Mouse (Mus musculus) heart, adult 2 months (tissue): ENCODE measurements around the gene Caln1. TPM values are rescaled to one million over a fixed set of nuclear protein-coding genes. Genes with fewer than 3 reads are reported as not detected.

Experiments used
- DNase-seq, 2 experiments: peaks; one replicate each; pipeline ENCODE4 v3.0.0; 2021
- H3K27ac ChIP-seq: fragments of 200-600 bp; 2 replicates; pipeline ENCODE4 v1.8.1; 2022
- H3K27me3 ChIP-seq: fragments of 200-500 bp; 2 replicates; pipeline ENCODE4 v1.6.1; 2012; ENCODE audit warnings: mild to moderate bottlenecking, low read length, inconsistent platforms, mixed read lengths; ENCODE audit not compliant: control insufficient read depth, insufficient read depth
- H3K36me3 ChIP-seq: fragments of 200-500 bp; 2 replicates; pipeline ENCODE4 v1.6.1; 2012; ENCODE audit warnings: low read length, inconsistent platforms; ENCODE audit not compliant: control insufficient read depth, insufficient read depth
- H3K4me1 ChIP-seq: fragments of 200-500 bp; 2 replicates; pipeline ENCODE4 v1.6.1; 2011; ENCODE audit warnings: low read length; ENCODE audit not compliant: control insufficient read depth, insufficient read depth
- H3K4me3 ChIP-seq: fragments of 200-600 bp; 2 replicates; pipeline ENCODE4 v1.8.1; 2022
- H3K79me2 ChIP-seq: fragments of 200-500 bp; replicated peaks from 2 replicates; pipeline ENCODE4 v1.6.1; 2012; ENCODE audit warnings: mild to moderate bottlenecking, inconsistent platforms, low read length, moderate library complexity, mixed read lengths; ENCODE audit not compliant: control insufficient read depth, insufficient read depth
- H3K9ac ChIP-seq: fragments of 200-500 bp; 2 replicates; pipeline ENCODE4 v1.6.1; 2012; ENCODE audit warnings: low read depth, mild to moderate bottlenecking, control low read depth, inconsistent platforms, low read length, mixed read lengths
- CTCF ChIP-seq: fragments of 200-600 bp; IDR thresholded peaks from 2 replicates; pipeline ENCODE4 v1.8.1; 2022; ENCODE audit warnings: antibody characterized with exemption, mild to moderate bottlenecking, moderate library complexity
- EP300 ChIP-seq: fragments of 200-500 bp; IDR thresholded peaks from 2 replicates; pipeline ENCODE4 v1.6.1; 2011; ENCODE audit warnings: low read depth, low read length, control low read depth; ENCODE audit not compliant: insufficient read depth
- POLR2A ChIP-seq: fragments of 200-500 bp; IDR thresholded peaks from 2 replicates; pipeline ENCODE4 v1.6.1; 2011; ENCODE audit warnings: mild to moderate bottlenecking, low read depth, low read length, control low read depth; ENCODE audit not compliant: insufficient read depth
- WGBS: fragments of 180-500 bp; shearing (Covaris S2); methylation state at CpG from one replicate; pipeline ENCODE4 v1.1.7; 2018; 5-methylcytosine and 5-hydroxymethylcytosine counted together
- intact Hi-C: fragments of 180-260 bp; cut with DNase I; formaldehyde crosslinking; loops from one replicate; pipeline ENCODE4 v1.15.1; 2025
- polyA plus RNA-seq: library from polyadenylated mRNA; depleted of rRNA; stranded (reverse); fragments of >200 nt; gene quantifications from 2 replicates; pipeline ENCODE4 v1.2.3, GENCODE M21; 2012
- total RNA-seq, 2 experiments: library from RNA; stranded (reverse); gene quantifications; 2 replicates each; pipeline ENCODE4 v1.2.3; 2021

Caln1 gene
- total and polyA plus RNA-seq, 3 experiments = not detected

GRCm38 (mm10) chr5:130510516-130510915 lies 141.3 kb downstream of the Caln1 start:
- H3K4me3 ChIP-seq = no peak overlapping the region
- 95% methylated on average over 2 of the region's 2 CpGs for WGBS
- H3K79me2 ChIP-seq = no peaks in the 10 kb centered on the region
- intact Hi-C loops = no loop called here
- no peaks in the 10 kb centered on the region for H3K36me3 ChIP-seq
- TF ChIP-seq POLR2A (no peak), EP300 (no peak), CTCF (no peak)
- no peaks in the 10 kb centered on the region for H3K4me1 ChIP-seq
- H3K27ac ChIP-seq = no peak overlapping the region
- H3K27me3 ChIP-seq = no peaks in the 10 kb centered on the region
- no peak for DNase-seq
- no peak overlapping the region for H3K9ac ChIP-seq

- intact Hi-C loops = no loop called here
- DNase-seq = no peak
- no peak for TF ChIP-seq EP300
- Histone ChIP-seq H3K79me2 (no peaks in the 10 kb centered on the region), H3K9ac (no peak overlapping the region), H3K36me3 (no peaks in the 10 kb centered on the region), H3K27ac (no peak overlapping the region), H3K4me3 (no peak overlapping the region), H3K4me1 (no peaks in the 10 kb centered on the region), H3K27me3 (no peaks in the 10 kb centered on the region)
- WGBS = 76% methylated on average over 6 of the region's 6 CpGs
Measured at GRCm38 (mm10) chr5:130515395-130515794, 146.1 kb downstream of the Caln1 start.

GRCm38 (mm10) chr5:130520527-130520926 lies 151.3 kb downstream of the Caln1 start:
- Histone ChIP-seq H3K36me3 (no peaks in the 10 kb centered on the region), H3K79me2 (no peaks in the 10 kb centered on the region), H3K27me3 (no peaks in the 10 kb centered on the region), H3K9ac (no peak overlapping the region), H3K4me3 (no peak overlapping the region), H3K4me1 (no peaks in the 10 kb centered on the region), H3K27ac (no peak overlapping the region)
- intact Hi-C loops = no loop called here
- TF ChIP-seq EP300 = no peak
- peak; percentile 47 for TF ChIP-seq CTCF
- 40% methylated on average over 2 of the region's 2 CpGs for WGBS
- DNase-seq = no peak

GRCm38 (mm10) chr5:130527416-130527815 lies 158.2 kb downstream of the Caln1 start:
- no peak for TF ChIP-seq CTCF
- Histone ChIP-seq H3K9ac (no peak overlapping the region), H3K27me3 (no peaks in the 10 kb centered on the region), H3K27ac (no peak overlapping the region), H3K4me3 (no peak overlapping the region), H3K36me3 (no peaks in the 10 kb centered on the region), H3K79me2 (no peaks in the 10 kb centered on the region), H3K4me1 (no peaks in the 10 kb centered on the region)
- WGBS = 81% methylated on average over 2 of the region's 2 CpGs
- no peak for DNase-seq
- intact Hi-C loops = no loop called here

- Histone ChIP-seq H3K36me3 (no peaks in the 10 kb centered on the region), H3K27ac (no peak overlapping the region), H3K4me3 (no peak overlapping the region), H3K9ac (no peak overlapping the region), H3K79me2 (no peaks in the 10 kb centered on the region), H3K4me1 (no peaks in the 10 kb centered on the region), H3K27me3 (no peaks in the 10 kb centered on the region)
- WGBS = 77% methylated on average over 5 of the region's 5 CpGs
- DNase-seq = no peak
- intact Hi-C loops = no loop called here
- TF ChIP-seq CTCF = no peak
- no peak for TF ChIP-seq EP300
- no peak for TF ChIP-seq POLR2A
Measured at GRCm38 (mm10) chr5:130547496-130547895, 178.2 kb downstream of the Caln1 start.

GRCm38 (mm10) chr5:130553916-130554315 lies 184.7 kb downstream of the Caln1 start:
- intact Hi-C loops = no loop called here
- 50% methylated on average over 4 of the region's 4 CpGs for WGBS
- H3K27ac ChIP-seq = no peak overlapping the region

GRCm38 (mm10) chr5:130563146-130563545 lies 193.9 kb downstream of the Caln1 start:
- Histone ChIP-seq H3K9ac (no peak overlapping the region), H3K4me1 (no peaks in the 10 kb centered on the region), H3K27ac (no peak overlapping the region), H3K27me3 (no peaks in the 10 kb centered on the region), H3K79me2 (no peaks in the 10 kb centered on the region), H3K4me3 (no peak overlapping the region), H3K36me3 (no peaks in the 10 kb centered on the region)
- intact Hi-C loops = no loop called here
- DNase-seq = no peak
- WGBS = 65% methylated on average over 3 of the region's 3 CpGs
- no peak for TF ChIP-seq POLR2A
- TF ChIP-seq EP300 = no peak
- TF ChIP-seq CTCF = no peak

More at GRCm38 (mm10) chr5:130553916-130554315, 184.7 kb downstream of the Caln1 start:
- H3K9ac ChIP-seq = no peak overlapping the region
- no peaks in the 10 kb centered on the region for H3K4me1 ChIP-seq
- no peaks in the 10 kb centered on the region for H3K27me3 ChIP-seq
- H3K4me3 ChIP-seq = no peak overlapping the region
- no peaks in the 10 kb centered on the region for H3K36me3 ChIP-seq
- TF ChIP-seq CTCF (no peak), POLR2A (no peak), EP300 (no peak)
- no peak for DNase-seq
- no peaks in the 10 kb centered on the region for H3K79me2 ChIP-seq
